Mouse (Mus musculus) liver, postnatal 0 days (tissue): ENCODE measurements around the gene Slc5a10.

Source experiments
- CTCF ChIP-seq: sonication (generic); IDR thresholded peaks from 2 replicates; pipeline ENCODE4 v1.5.1; 2016; ENCODE audit warnings: antibody characterized with exemption, low read depth
- EP300 ChIP-seq: IDR thresholded peaks from 2 replicates; pipeline ENCODE4 v1.6.1; 2016; ENCODE audit warnings: antibody characterized with exemption, low read depth, mild to moderate bottlenecking

- TF ChIP-seq EP300 (no peak), CTCF (no peak)
Measured at GRCm38 (mm10) chr11:61737290-61737689, 16.7 kb upstream of the Slc5a10 start.
